Mouse (Mus musculus): ENCODE measurements around the gene Faah. TPM values are rescaled to one million over a fixed set of nuclear protein-coding genes. Genes with fewer than 3 reads are reported as not detected.

Faah gene
- total RNA-seq, 2 experiments from 2014 or later = 86.6 to 90.7 TPM

DNA sequence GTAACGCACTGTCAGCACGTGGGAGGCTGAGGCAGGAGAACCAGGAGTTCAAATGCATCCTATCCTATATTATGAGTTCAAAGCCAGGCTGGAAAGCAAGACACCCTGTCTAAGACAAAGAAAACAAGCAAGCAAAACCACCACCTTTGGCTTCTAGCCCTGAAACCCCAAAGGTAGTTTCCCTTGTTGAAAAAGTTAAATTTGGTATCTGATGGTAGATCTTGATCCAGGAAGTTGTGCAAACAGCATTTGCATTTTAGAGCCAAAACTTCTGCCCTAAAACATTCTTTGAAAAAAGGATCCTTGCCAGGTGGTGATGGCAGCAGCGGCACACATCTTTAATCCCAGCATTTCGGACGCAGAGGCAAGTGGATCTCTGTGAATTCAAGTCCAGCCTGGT is 2.2 kb downstream of the Faah start:
- no peak for DNase-seq (ENCODE audit: low spot score in 2 of 2)
- intact Hi-C loops (cut with DNase I) = no loop called here

DNA sequence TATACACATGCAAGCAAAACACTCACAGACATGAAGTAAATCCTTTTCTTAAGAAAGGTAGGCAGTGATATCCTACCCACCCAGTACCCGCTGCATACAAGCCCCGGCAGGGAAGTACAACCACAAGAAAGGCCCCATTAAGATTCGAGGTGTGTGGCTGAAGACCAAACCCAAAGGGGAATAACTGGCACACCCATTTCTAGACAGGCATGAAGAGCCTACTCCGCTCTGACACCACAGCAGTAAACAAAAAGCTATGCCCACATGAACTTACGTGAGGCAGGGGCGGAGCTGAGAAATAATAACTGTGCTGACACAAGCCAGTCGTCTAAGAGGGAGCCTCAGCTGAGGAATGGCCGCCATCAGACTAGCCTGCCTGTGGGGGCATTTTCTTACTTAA is 7.5 kb downstream of the Faah start:
- DNase-seq (ENCODE audit: low spot score in 2 of 2) = no peak
- intact Hi-C loops (cut with DNase I) = no loop called here

DNA sequence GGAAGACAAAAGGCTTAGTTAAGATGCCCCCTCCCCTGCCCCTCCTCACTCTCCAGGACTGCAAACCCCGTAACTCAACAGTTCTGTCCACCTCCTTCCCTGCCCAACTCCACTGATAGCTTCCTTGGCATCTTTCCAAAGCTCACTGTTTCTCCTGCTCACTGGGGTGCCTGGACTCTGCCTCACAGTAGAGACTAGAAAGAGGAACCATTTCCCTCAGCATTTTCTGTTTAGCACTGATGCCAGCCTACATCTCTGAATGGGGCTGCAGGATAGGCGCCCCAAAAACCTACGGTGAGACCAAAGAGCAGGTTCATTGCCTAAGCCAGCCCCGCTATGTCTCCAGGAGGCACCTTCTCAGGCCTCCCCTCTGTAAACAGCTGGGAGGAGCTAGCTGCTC is 16.5 kb downstream of the Faah start:
- intact Hi-C loops (cut with DNase I) = no loop called here
- no peak for DNase-seq (ENCODE audit: low spot score in 2 of 2)

DNA sequence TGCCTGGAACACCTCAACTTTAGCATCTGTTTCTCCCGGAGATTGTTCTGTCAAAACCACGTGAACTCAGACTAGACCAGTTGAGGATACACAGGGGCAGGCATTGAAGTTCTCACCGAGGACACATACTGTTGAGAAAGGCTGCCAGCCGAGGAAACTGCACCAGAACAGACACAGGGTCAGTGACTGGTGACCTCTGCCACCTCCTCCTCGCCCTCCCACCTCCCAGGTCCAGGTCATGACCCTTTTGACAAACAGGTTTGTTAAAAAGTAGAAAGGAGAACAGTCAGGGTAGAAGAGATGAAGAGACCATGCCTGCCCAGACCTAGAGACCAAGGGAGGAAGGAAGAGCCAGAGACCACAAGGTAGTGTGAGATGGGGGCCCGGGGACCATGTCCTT is 17.1 kb downstream of the Faah start:
- intact Hi-C loops (cut with DNase I) = no loop called here

DNA sequence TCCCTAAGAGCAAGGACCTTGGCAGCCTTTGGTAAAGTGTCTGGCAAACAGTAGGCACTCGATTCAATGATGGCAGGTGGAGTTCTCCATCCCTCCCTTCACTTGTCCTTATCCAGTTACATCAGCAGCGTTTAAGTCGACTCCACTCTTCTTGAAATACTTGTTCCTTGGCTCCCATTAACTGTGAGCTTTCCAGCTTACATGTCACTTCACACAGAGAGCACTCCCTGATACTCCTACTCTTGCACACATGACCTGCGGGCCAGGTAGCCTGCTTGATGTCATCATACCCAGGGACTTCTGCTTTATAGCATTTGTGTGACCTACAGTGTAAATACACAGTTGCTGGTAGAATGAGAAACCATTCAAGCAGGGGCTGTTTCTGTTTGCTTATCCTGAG is 21.0 kb downstream of the Faah start:
- intact Hi-C loops (cut with DNase I) = no loop called here
- DNase-seq (ENCODE audit: low spot score in 2 of 2) = no peak

More for the DNA sequence above, 17.1 kb downstream of the Faah start:
- DNase-seq (ENCODE audit: low spot score in 2 of 2) = no peak

DNA sequence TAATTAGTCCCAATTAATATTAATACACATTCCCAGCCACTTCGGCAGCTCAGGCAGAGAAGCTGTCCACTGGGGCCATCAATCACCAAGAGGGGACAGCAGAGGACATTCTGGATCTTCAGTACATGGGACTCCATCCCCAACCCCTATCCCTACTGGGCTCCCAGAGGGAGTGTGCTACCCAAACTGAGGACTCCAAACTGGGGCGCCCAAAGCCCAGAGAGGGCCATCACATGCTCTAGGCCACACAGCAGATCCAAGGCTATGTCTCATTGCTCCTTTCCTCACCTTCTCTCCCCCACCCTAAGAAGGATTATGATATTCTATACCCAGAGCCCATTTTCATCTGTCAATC is 22.4 kb downstream of the Faah start:
- DNase-seq (ENCODE audit: low spot score in 2 of 2) = no peak
- intact Hi-C loops (cut with DNase I) = no loop called here

DNA sequence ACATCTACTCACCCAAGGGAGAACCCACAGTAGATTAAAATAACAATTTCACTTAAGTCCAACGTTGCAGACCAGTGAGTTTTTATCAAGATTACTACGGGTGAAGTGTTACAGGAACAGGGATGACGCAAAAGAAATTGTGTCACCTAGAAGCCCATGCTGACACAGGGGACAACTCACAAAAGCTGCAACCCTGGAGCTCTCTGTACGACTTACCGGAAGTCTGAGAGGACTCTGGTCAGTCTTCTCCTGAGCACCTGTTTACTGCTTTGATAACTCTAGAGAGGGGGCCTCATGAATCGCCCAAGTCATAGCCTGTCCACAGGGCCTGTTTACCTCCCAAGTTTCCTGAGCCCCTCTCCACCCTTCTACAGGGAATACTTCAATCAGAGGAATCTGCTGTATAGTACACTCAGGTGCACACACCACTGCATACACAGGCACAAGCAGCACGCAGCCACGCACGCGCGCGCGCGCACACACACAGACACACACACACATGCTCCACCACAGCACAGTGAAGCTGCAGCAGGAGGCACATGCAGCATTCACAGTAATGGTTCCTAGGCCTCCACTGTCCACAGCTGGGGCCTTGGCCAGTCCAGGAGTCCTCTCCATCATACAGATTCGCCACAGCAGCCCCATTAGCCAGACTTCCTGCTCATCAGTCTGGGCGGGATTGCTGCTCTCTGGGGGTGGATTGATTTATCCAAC is 22.9 kb downstream of the Faah start:
- no peak for DNase-seq (ENCODE audit: low spot score in 2 of 2)
- intact Hi-C loops (cut with DNase I) = no loop called here

DNA sequence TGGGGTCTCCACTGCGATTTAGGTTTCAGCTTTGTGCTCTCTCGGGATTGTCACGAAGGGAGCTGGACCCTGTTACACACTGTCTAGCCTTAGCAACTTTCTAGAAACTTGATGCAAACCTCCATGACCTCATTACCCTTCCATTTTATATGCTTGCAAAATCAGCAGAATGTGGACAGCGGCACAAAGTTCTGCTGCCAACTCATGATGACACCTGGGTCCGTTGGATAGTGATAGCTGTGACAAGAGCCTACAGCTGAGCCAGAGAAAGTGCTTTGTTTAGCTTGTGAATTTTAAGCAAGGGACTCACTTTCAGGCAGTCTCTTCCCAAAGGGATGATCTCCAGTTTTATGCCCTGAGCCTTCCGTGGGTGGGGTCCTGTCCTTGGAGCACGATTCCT is 28.3 kb downstream of the Faah start:
- intact Hi-C loops (cut with DNase I) = no loop called here
- no peak for DNase-seq (ENCODE audit: low spot score in 2 of 2)

DNA sequence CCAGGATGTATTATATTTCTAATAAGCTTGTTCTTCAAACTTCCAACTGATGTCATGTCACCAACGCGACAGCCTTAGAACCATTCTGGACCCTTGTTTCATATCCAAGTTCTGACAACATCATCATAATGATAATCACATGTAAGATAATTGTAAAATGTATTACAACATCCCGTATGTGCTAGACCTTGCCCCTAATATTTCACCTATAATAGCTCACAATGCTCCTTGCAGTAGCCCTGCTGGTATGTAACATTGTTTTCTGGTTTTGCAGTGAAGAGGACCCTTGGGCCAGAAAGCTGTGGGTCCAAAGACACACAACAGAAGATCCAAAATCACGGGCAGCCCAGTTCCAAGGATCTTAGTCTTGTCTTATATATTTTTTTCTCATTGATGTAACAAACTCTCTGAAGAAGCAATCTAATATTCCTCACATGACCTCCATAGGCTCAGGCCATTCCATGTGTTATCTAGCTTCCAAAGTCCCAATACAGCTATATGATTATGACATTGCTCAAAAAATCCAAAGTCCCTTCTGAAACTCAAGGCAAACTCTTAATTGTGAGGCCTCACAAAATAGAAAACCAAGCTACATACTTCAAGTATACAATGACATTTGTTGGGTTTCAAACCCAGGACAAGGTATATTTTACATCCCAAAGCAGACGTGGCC is 29.7 kb downstream of the Faah start:
- DNase-seq (ENCODE audit: low spot score in 2 of 2) = no peak
- intact Hi-C loops (cut with DNase I) = no loop called here

DNA sequence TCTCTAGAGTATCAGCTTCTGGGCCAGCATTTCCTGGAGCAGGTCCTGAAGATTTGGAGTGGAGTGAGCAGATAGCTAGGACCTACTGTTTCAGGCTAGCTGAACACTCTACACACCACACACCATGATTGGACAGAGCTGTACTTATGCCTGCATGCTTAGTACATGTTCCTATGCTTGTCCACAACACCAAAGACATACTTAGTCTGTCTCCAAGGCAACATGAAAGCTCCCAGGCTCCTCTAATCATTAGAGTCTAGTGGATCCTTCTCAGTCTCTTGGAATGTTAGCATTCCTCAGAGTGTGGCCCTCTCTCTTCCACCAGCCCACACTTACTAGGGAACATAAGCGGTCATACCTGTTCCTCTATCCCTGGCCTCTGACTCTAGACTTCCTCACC is 30.3 kb downstream of the Faah start:
- no peak for DNase-seq (ENCODE audit: low spot score in 2 of 2)
- intact Hi-C loops (cut with DNase I) = no loop called here

DNA sequence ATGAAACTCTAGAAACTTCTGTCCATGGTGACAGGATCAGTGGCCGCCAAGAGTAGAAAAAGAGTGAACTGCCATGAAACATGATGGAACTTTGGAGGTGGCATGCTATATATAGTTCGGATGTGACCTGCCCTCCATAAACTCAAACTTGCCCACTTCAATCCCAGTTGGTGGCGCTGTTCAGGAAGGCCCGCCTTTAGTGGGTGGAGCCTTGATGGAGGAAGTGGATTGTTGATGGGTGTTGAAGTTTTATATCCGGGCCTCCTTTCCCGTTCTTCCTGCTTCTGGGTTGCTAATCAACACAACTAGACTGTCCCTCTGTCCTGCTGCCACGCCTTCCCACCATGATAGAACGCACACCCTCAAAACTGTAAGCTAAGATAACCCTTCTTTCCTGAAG is 32.8 kb downstream of the Faah start:
- intact Hi-C loops (cut with DNase I) = no loop called here
- no peak for DNase-seq (ENCODE audit: low spot score in 2 of 2)

DNA sequence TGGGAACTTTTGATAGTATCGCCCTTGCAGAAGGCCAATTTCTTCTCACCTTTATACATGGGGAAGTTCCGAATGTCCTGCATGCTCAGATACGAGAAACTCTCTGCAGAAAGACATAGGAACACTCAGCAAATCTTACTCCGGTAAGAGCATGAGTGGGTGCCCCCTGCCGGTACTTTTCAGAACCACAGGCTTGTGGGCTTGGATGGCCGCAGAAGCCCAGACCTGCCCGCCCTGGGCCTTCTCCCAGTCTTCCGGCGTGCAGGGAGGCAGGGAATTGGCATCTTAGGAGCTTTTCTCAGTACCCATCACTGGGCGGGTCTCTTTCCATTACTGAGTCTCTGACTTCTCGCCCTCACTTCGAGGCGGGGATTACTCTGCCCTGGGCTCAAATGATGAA is 33.6 kb downstream of the Faah start:
- peak; percentile 85 to 88 for DNase-seq (ENCODE audit: low spot score in 2 of 2)
- intact Hi-C loops (cut with DNase I) = no loop called here

DNA sequence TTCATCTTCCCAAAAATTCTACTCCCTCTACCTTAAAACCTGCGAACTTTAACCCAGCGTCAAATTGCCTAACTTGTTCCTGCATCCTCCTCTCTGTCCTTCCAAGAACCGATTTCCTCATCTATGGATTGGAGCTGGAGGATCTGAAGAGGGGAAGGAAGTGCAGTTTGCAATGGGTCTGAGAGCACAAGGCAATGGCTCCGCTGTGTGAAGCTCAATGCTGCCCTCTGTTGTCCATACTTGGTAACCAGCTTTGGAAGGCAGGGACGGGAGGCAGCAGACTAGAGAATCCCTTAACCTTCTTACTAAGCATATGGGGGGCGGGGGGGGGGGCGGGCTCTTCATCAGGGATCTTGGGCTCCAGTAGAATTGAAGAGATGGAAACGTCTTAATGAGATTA is 37.0 kb downstream of the Faah start:
- intact Hi-C loops (cut with DNase I) = loop anchor here (1.0 to 2.0 kb wide), 2 partner anchors 77 to 250 kb away; no protein-coding TSS in a partner anchor
- DNase-seq (ENCODE audit: low spot score in 2 of 2) = peak; percentile 73 to 87

DNA sequence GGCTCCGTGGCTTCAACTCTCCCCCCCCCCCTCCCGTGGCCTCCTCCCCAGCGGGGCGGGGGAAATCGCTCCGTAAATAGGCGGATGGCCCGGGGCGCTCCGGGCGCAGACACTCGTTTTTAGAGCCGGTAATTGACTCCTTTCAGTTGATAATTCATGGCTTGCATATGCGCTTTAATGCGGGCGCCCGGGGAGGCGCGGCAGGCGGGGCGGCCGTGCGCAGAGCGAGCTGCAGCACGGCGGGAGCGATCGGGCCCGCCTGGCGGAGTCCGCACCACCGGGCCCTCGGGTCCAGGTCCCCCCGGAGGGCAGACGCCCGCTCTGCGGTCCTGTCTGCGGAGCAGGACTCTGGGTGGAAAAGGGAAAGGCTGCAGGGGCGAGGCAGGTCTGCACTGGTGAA is 38.3 kb downstream of the Faah start:
- intact Hi-C loops (cut with DNase I) = no loop called here
- DNase-seq (ENCODE audit: low spot score in 2 of 2) = no peak

DNA sequence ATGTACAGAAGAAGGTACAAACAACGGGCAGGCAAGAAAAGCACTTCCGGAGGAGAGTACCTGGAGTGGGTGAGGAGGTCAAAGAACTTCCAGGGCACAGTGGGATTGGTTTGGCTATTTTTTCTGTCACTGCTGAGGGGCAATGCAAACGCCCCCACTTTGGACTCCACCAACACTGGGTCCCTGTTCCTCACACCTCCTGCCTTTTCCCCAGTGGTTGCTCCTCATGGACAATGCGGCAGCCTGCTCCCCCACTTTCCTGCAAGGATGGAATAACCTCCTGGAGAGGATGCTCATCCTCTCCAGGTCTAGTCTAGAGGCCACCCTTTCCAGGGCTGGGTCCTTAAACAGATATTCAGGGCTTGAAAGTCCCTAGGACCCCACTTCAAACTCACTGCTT is 38.8 kb downstream of the Faah start:
- intact Hi-C loops (cut with DNase I) = no loop called here
- DNase-seq (ENCODE audit: low spot score in 2 of 2) = no peak

DNA sequence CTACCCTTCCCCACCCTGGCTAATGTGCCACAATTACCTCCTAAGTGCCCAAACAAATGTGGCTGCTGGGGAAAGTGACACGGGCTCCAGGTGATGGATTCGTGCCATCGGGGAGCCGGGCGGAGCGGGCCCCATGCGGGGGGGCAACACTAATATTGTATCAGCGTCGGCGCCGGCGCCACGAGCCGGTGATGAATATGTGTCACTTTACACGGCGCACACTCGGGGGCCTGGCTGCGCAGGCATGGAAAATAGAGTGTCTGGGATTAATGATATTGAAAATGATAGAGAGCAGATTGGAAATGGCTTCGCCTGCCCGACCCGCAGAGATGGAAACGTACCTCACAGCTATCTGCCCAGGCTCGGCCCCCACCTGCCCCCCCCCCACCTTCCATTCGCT is 45.2 kb downstream of the Faah start:
- intact Hi-C loops (cut with DNase I) = no loop called here
- DNase-seq (ENCODE audit: low spot score in 2 of 2) = no peak

DNA sequence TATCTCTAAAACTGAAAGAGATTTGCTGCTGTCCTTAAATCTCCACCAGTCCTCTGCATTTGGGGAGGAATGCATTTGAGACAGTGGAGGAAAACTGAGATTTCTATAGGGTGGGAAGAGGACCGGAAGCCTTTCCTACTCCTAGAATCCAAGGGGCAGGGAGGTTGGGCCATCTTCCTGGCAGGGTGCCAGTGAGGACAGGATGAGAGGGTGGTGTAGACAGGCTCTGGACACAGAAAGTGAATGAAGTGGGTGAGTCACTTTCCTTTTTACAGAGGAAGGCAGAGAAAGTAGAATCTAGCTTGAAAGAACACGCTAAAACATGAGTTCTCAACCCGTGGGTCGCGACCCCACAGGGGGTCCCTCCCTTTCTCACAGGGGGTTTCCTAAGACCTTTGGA is 53.3 kb downstream of the Faah start:
- intact Hi-C loops (cut with DNase I) = no loop called here
- DNase-seq (ENCODE audit: low spot score in 2 of 2) = no peak

DNA sequence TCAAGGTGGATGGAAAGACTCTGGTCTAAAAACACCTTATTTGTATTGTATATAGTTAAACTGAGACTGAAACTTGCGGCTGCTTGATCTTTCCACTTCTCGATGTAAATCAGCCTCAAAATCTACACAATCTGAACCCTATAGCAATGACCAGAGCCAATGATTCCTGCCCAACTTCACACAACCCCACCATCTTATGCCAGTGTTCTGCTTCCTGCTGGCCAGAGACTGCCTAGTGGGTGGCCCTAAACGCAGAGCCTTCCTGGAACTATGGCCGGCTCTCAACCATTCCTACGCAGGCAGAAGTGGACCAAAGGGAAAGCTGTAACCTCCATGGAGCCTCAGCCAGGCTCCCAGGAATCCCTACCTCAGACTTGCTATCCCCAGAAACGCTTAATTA is 54.0 kb downstream of the Faah start:
- DNase-seq (ENCODE audit: low spot score in 2 of 2) = no peak
- intact Hi-C loops (cut with DNase I) = no loop called here

DNA sequence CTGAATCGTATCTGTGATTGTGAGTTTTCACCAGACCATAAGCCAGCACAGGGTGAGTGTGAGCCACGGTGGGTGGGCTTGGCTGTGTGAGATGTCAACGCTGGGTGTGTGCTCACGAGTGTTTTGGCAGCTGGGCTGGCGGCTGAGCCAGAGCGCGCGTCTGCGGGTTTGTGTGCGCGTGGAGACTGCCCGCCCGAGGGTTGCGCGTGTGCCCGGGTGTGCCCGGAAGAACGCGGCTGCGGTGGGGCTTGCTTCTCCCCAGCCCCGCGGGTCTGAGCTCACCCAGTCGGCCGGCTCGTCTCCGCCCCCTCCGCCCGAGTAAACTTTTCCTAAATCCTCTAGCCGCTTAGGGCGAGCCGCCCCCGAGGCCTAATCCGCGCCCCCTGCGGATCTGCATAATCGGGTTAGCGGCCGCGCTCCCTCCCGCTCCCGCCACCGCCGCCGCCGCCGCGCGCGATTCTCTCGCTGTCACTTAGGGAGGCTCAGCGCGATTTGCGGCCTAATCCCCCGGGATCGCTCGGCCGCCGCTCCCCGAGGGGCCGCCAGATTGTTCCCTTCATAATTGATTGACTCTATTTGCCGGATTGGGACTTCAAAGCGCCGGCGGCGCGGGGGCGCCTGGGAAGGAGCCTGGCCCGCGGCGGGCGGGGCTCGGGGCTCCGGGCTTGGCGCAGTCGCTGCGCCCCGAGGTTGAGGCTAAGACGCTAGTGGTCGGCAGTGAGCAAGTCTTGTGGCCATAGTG is 54.9 kb downstream of the Faah start:
- peak in 1 of 2 experiments; percentile 29 for DNase-seq (ENCODE audit: low spot score in 2 of 2)
- intact Hi-C loops (cut with DNase I) = no loop called here

DNA sequence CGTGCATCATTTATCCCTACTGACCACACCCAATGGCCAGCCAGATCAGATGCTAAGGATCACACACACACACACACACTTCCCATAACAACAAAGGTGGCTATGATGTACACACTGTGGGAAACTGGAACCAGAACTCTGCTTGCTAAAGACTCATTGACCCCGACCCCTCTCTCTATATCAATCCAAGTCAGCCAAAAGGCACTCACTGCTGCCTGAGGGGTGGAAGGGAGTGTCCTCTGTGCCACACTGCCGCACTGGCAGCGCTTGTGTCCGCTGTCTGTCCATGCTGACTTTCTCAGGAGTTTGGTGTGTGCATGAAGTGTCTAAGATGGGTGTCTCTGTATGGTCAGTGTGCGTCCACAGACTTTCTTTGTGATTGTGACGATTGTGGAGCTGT is 55.7 kb downstream of the Faah start:
- no peak for DNase-seq (ENCODE audit: low spot score in 2 of 2)
- intact Hi-C loops (cut with DNase I) = no loop called here

DNA sequence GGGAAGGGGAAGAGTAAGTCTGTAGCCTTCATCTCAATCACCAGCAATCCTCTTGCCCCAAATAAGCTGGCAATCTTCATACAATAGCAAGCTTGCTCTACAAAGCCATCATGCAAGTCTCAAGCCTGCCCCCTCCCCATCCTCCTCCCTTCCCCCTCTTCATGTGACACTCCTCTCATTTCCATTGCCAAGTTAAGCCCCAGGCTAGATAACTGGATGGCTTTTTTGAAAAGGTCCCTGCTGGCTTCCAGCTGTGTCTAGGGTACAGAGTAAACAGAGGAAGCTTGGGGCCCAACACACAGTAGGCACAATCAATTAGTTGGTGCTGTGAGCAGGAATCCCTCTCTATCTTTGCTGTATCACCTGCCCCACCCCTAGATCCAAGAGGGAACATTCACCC is 58.2 kb downstream of the Faah start:
- intact Hi-C loops (cut with DNase I) = no loop called here
- DNase-seq (ENCODE audit: low spot score in 2 of 2) = no peak

All from left cerebral cortex, postnatal 14 days (tissue).